Mouse (Mus musculus) ovary, adult 18-20 months (tissue): ENCODE results near the gene Cd46.

Source experiments
- DNase-seq: peaks from one replicate; pipeline ENCODE4 v3.0.0; 2022; ENCODE audit warnings: low spot score, mixed read lengths

Cd46 gene

GRCm38 (mm10) chr1:195018089-195018999 is 73.7 kb downstream of the Cd46 start:
- DNase-seq = peak; percentile 31

- no peak for DNase-seq
These were observed 74.4 kb downstream of the Cd46 start for GRCm38 (mm10) chr1:195017626-195018025.

- peak; percentile 61 for DNase-seq
These were observed 75.1 kb downstream of the Cd46 start for GRCm38 (mm10) chr1:195016811-195017501.

- DNase-seq = no peak
These were observed 76.8 kb downstream of the Cd46 start for GRCm38 (mm10) chr1:195015281-195015680.

- no peak for DNase-seq
These were observed 77.7 kb downstream of the Cd46 start for GRCm38 (mm10) chr1:195014201-195014885.

- no peak for DNase-seq
These were observed 79.5 kb downstream of the Cd46 start for GRCm38 (mm10) chr1:195012531-195012930.

- DNase-seq = no peak
These were observed 85.8 kb downstream of the Cd46 start for GRCm38 (mm10) chr1:195006267-195006666.

- DNase-seq = no peak
These were observed 87.9 kb downstream of the Cd46 start for GRCm38 (mm10) chr1:195004194-195004593.

GRCm38 (mm10) chr1:195003328-195003727 is 88.7 kb downstream of the Cd46 start:
- no peak for DNase-seq

- DNase-seq = no peak
These were observed 93.7 kb downstream of the Cd46 start for GRCm38 (mm10) chr1:194998396-194998795.

GRCm38 (mm10) chr1:194995196-194995595 is 96.9 kb downstream of the Cd46 start:
- no peak for DNase-seq

GRCm38 (mm10) chr1:194994262-194994661 is 97.8 kb downstream of the Cd46 start:
- no peak for DNase-seq

- DNase-seq = no peak
These were observed 98.5 kb downstream of the Cd46 start for GRCm38 (mm10) chr1:194993409-194993988.

GRCm38 (mm10) chr1:194992589-194993317 is 99.3 kb downstream of the Cd46 start:
- DNase-seq = no peak

GRCm38 (mm10) chr1:194991654-194992053 is 100.4 kb downstream of the Cd46 start:
- DNase-seq = no peak

- no peak for DNase-seq
These were observed 101.1 kb downstream of the Cd46 start for GRCm38 (mm10) chr1:194990976-194991375.

- no peak for DNase-seq
These were observed 103.0 kb downstream of the Cd46 start for GRCm38 (mm10) chr1:194989024-194989423.
